Mouse (Mus musculus): ENCODE data around the gene Zcchc17. TPM values are rescaled to one million over a fixed set of nuclear protein-coding genes. Genes with fewer than 3 reads are reported as not detected.

The Zcchc17 gene
- polyA plus RNA-seq, 1 experiment from 2014 or later, result 56.8 TPM

DNA sequence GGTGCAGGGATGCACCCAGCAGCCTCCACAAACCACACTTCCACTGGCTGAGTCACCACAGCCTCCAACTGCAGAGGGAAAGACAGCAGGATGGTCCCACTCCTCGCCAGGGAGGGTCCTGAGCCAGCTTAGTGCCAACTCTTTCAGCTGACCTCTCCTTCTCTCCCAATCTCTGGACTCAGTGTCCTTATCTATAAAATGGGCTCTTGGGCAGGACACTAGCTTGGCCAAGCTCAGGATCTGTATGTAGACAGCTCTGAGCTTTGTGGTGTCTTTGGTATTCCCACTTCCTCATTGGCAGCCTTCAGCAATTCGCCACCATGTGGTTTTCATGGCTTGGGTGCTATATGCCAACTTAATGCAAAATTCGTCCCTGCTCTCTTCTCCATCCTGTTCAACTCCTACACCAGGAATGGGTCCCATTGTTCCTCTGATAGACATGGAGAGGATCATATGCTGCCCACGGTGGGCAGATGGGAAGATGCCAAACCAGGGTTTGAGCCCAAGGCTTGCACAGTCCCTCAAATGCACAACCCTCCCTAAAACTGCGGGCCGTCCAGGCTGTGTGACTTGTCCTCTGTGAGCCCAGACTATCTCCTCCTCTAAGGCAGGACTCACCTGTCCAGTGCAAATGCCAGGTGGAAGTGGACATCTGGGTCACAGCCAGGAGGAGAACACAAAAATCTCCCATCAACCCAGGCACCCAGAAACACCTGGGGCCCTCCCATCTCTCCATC lies 89.0 kb downstream of the Zcchc17 start:
- H3K4me1 ChIP-seq (ENCODE audit: control insufficient read depth, insufficient read depth, low read length), result peaks cover 14% of the 10 kb centered on the region
- peaks cover 9% of the 10 kb centered on the region; the same call in 1 of the 2 replicates for H3K27me3 ChIP-seq (ENCODE audit: control insufficient read depth, insufficient read depth, low read length)
- no peak overlapping the region for H3K9ac ChIP-seq (ENCODE audit: low read length)

DNA sequence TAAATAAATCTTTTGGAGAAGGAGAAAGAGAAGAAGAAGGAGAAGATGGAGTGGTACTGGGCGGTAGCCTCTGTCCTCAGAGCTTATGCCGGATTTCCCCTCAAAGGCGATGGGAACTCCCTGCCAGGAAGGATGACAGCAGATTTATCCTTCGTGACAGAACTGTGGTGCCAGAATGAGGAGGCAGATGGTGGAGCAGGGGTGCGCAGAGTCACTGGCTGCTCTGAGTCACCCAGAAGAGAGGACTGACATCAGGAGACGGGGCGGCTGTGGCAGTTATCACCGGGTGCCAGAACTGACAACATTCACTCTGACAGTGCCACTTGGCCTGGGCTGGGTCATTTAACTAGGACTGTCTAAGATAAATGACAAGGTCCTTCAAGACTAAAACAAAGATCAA lies 89.7 kb downstream of the Zcchc17 start:
- Histone ChIP-seq H3K4me2 (ENCODE audit: low read depth, low read length) (no peak overlapping the region), H3K4me1 (ENCODE audit: control insufficient read depth, insufficient read depth, low read length) (peaks cover 14% of the 10 kb centered on the region), H3K27me3 (ENCODE audit: control insufficient read depth, insufficient read depth, low read length) (peaks cover 3% of the 10 kb centered on the region; the same call in 1 of the 2 replicates), H3K9ac (ENCODE audit: low read length) (no peak overlapping the region), H3K36me3 (ENCODE audit: control insufficient read depth, insufficient read depth, low read length) (no peaks in the 10 kb centered on the region), H3K9me3 (replicated peaks; ENCODE audit: control insufficient read depth, low read length) (no peaks in the 10 kb centered on the region), H3K4me3 (replicated peaks; ENCODE audit: low read length) (no peak overlapping the region), H3K27ac (ENCODE audit: low read length) (no peak overlapping the region)
- ATAC-seq (ENCODE audit: insufficient read depth, low FRiP score), result no peak
- 80% methylated on average over 8 of the region's 8 CpGs for WGBS

More for the DNA sequence above, 89.0 kb downstream of the Zcchc17 start:
- Histone ChIP-seq H3K27ac (ENCODE audit: low read length) (no peak overlapping the region), H3K9me3 (replicated peaks; ENCODE audit: control insufficient read depth, low read length) (no peaks in the 10 kb centered on the region), H3K4me2 (ENCODE audit: low read depth, low read length) (no peak overlapping the region), H3K4me3 (replicated peaks; ENCODE audit: low read length) (no peak overlapping the region), H3K36me3 (ENCODE audit: control insufficient read depth, insufficient read depth, low read length) (no peaks in the 10 kb centered on the region)
- WGBS, result 81% methylated on average over 6 of the region's 6 CpGs
- ATAC-seq (ENCODE audit: insufficient read depth, low FRiP score), result no peak

DNA sequence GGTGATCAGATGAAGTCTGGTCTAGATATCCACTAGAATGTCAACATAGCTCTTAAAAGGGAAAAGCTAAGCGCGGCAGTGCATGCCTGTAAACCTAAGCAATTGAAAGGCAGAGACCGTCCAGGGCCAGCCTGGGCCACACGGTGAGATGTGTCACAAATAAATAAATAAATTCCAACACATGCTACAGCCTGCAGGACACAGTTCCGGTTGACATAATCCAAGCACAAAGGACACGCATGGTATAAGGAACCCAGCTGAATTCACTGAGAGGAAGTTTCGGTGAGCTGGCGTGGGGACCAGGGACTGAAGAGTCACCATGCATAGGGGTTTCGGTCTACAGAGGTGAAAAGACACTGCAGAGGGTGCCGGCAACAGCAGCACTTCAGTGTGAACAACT lies 91.0 kb downstream of the Zcchc17 start:
- no peak for ATAC-seq (ENCODE audit: insufficient read depth, low FRiP score)
- no peaks in the 10 kb centered on the region for H3K9me3 ChIP-seq (replicated peaks; ENCODE audit: control insufficient read depth, low read length)
- no peaks in the 10 kb centered on the region for H3K36me3 ChIP-seq (ENCODE audit: control insufficient read depth, insufficient read depth, low read length)
- H3K27ac ChIP-seq (ENCODE audit: low read length), result 0 out of 2 replicates have a peak overlapping the region, but pooled peaks have one; percentile 19
- no peak overlapping the region for H3K9ac ChIP-seq (ENCODE audit: low read length)
- peaks cover 16% of the 10 kb centered on the region for H3K4me1 ChIP-seq (ENCODE audit: control insufficient read depth, insufficient read depth, low read length)
- H3K27me3 ChIP-seq (ENCODE audit: control insufficient read depth, insufficient read depth, low read length), result peaks cover 3% of the 10 kb centered on the region; the same call in 1 of the 2 replicates
- H3K4me2 ChIP-seq (ENCODE audit: low read depth, low read length), result no peak overlapping the region
- no peak overlapping the region for H3K4me3 ChIP-seq (replicated peaks; ENCODE audit: low read length)
- WGBS, result 73% methylated on average over 10 of the region's 10 CpGs

DNA sequence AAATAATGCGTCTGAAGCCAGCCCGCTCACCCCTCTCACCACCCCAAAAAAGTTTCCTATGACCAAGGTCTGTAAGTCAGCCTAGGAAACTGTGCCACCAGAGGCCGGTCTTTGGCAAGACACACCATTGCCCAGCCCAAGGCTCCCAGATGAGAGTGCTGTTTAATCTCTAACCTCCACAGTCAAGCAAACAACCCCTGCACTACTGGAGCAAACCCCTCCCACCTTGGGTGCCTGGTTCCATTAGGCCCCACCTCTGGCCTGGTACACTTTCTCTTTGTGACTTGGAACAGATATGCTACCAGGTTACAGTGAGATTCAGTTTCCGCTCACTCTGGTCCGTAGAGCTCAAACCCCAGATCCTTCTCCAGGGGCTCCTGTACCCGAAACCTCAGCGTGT lies 92.7 kb downstream of the Zcchc17 start:
- Histone ChIP-seq H3K4me2 (ENCODE audit: low read depth, low read length) (peak overlapping the region; percentile 35), H3K4me3 (replicated peaks; ENCODE audit: low read length) (peak overlapping the region; percentile 18; the same call in 1 of the 2 replicates)

DNA sequence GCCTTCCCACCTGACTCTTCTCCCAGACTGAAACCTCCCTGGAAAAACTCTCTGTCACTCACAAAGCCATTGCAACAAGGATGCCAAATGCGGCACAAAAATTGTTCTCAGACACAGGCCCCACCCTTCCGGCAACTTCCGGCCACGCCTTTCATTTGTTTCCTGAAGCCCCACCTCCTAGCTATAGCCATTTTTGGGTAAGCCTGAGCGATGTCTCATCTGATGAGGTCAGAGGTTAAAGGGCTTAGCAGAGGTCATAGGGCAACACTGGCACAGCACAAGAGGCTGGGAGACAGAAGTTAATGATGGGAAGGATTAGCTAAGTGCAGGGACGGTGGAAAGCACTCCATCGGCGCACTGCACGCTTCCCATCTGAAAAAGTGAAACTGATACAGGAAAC lies 93.1 kb downstream of the Zcchc17 start:
- H3K9ac ChIP-seq (ENCODE audit: low read length), result peak overlapping the region; percentile 26; the same call in 1 of the 2 replicates
- H3K4me1 ChIP-seq (ENCODE audit: control insufficient read depth, insufficient read depth, low read length), result 0 out of 2 replicates have a peak, but pooled peaks cover 12% of the 10 kb centered on the region
- no peaks in the 10 kb centered on the region for H3K9me3 ChIP-seq (replicated peaks; ENCODE audit: control insufficient read depth, low read length)
- no peaks in the 10 kb centered on the region for H3K36me3 ChIP-seq (ENCODE audit: control insufficient read depth, insufficient read depth, low read length)
- H3K27me3 ChIP-seq (ENCODE audit: control insufficient read depth, insufficient read depth, low read length), result peaks cover 3% of the 10 kb centered on the region; the same call in 1 of the 2 replicates
- WGBS, result 39% methylated on average over 9 of the region's 9 CpGs
- peak overlapping the region; percentile 60; the same call in 1 of the 2 replicates for H3K27ac ChIP-seq (ENCODE audit: low read length)
- ATAC-seq (ENCODE audit: insufficient read depth, low FRiP score), result peak; percentile 12; the same call in 1 of the 2 replicates
- peak overlapping the region; percentile 35 for H3K4me2 ChIP-seq (ENCODE audit: low read depth, low read length)
- peak overlapping the region; percentile 18; the same call in 1 of the 2 replicates for H3K4me3 ChIP-seq (replicated peaks; ENCODE audit: low read length)

More for the DNA sequence above, 92.7 kb downstream of the Zcchc17 start:
- Histone ChIP-seq H3K9me3 (replicated peaks; ENCODE audit: control insufficient read depth, low read length) (no peaks in the 10 kb centered on the region), H3K9ac (ENCODE audit: low read length) (peak overlapping the region; percentile 26; the same call in 1 of the 2 replicates), H3K36me3 (ENCODE audit: control insufficient read depth, insufficient read depth, low read length) (no peaks in the 10 kb centered on the region), H3K27ac (ENCODE audit: low read length) (peak overlapping the region; percentile 60), H3K27me3 (ENCODE audit: control insufficient read depth, insufficient read depth, low read length) (peaks cover 3% of the 10 kb centered on the region; the same call in 1 of the 2 replicates), H3K4me1 (ENCODE audit: control insufficient read depth, insufficient read depth, low read length) (0 out of 2 replicates have a peak, but pooled peaks cover 12% of the 10 kb centered on the region)
- peak; percentile 81 for ATAC-seq (ENCODE audit: insufficient read depth, low FRiP score)
- 58% methylated on average over 7 of the region's 7 CpGs for WGBS

Other genes with a start within 250 kb of the Zcchc17 start
- gene Hcrtr1, start 220.6 kb downstream of the Zcchc17 start, polyA plus RNA-seq (2015; fragmentation: Nextera tagmentation; extraction: Ambion mirVana), result 0.29 and 0.49 TPM in 2 replicates
- gene Tinagl1, start 184.8 kb downstream of the Zcchc17 start, polyA plus RNA-seq (2015; fragmentation: Nextera tagmentation; extraction: Ambion mirVana), result 62.7 and 77.6 TPM in 2 replicates
- not detected in 2 replicates for gene Gm853, start 137.5 kb downstream of the Zcchc17 start, polyA plus RNA-seq (2015; fragmentation: Nextera tagmentation; extraction: Ambion mirVana)
- 47.3 and 61.7 TPM in 2 replicates for gene Serinc2, start 80.7 kb downstream of the Zcchc17 start, polyA plus RNA-seq (2015; fragmentation: Nextera tagmentation; extraction: Ambion mirVana)
- 8.6 and 32.4 TPM in 2 replicates for gene Fabp3, start 51.3 kb downstream of the Zcchc17 start, polyA plus RNA-seq (2015; fragmentation: Nextera tagmentation; extraction: Ambion mirVana)
- not detected in 2 replicates for gene Gm10570, start 51.3 kb downstream of the Zcchc17 start, polyA plus RNA-seq (2015; fragmentation: Nextera tagmentation; extraction: Ambion mirVana)
- gene Snrnp40, start 189 bp upstream of the Zcchc17 start, polyA plus RNA-seq (2015; fragmentation: Nextera tagmentation; extraction: Ambion mirVana), result 98.8 and 107 TPM in 2 replicates
- 0.31 TPM in 1 of 2 replicates, not detected in the other for gene Nkain1, start 214.2 kb upstream of the Zcchc17 start, polyA plus RNA-seq (2015; fragmentation: Nextera tagmentation; extraction: Ambion mirVana)